ENCODE assay signal across 11 mouse cellular contexts in the genomic region with DNA sequence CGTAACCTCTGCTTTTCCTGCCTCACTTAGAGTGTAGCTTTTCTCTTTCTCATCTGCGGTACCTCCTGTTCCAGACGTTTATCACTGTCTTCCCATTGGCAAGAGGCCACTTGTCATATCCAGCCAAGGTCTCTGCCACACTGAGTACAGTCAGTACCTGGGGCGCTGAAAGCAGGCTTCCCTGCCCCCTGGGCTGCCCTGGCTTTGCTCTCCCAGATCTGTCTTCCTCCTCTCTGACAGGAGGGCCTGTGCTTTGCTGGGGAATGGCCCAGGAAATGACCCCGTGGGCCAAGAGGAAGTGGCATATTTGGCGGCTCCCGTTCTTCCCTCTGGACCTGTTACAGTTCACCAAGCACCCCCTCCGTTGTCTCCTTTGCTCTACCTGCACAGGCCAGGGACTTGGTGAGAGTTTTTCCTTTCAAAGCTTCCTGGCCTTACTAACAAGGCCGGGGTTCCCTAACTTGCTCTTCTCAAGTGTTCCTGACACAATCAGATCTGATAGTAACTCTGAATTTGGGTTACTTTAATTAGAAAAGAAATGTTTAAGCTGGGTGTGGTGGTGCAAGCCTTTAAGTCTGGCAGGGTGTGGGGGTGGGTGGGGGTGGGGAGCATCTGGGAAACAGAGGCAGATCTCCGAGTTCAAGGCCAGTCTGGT. TPM values are rescaled to one million over a fixed set of nuclear protein-coding genes. Genes with fewer than 3 reads are reported as not detected.
DNase-seq lines count a peak whose midpoint lies in the region; ATAC-seq and TF ChIP-seq lines count a peak whose summit lies in the region.
"Had no signal": no experiment of that assay in that cellular context is flagged by ENCODE, and none has a peak within 500 bp of the region (broad histone marks: within the 10 kb centered on the region; RNA-seq: fewer than 3 reads in every experiment).

No protein-coding gene starts in this region.

- H3K4me1 ChIP-seq in embryonic facial prominence, embryonic 13.5 days = peaks cover 12% of the 10 kb centered on the region; the same call in 1 of the 2 replicates
- peaks cover 31% of the 10 kb centered on the region for H3K4me1 ChIP-seq in embryonic facial prominence, embryonic 10.5 days
- H3K4me1 ChIP-seq in stomach, embryonic 14.5 days (ENCODE audit: control insufficient read depth, insufficient read depth, low read length) = 0 out of 2 replicates have a peak, but pooled peaks cover 3% of the 10 kb centered on the region
- H3K4me1 ChIP-seq in stomach, postnatal 0 days (replicated peaks; ENCODE audit: control insufficient read depth, insufficient read depth) = no peaks in the 10 kb centered on the region
- H3K4me1 ChIP-seq in liver, embryonic 11.5 days (replicated peaks; ENCODE audit: control insufficient read depth, insufficient read depth, low read length) = peaks cover 5% of the 10 kb centered on the region
- H3K4me1 ChIP-seq: embryonic facial prominence, embryonic 12.5 days; hindbrain, embryonic 13.5 days had no signal

- no peak overlapping the region for H3K4me3 ChIP-seq in embryonic facial prominence, embryonic 13.5 days
- H3K4me3 ChIP-seq in embryonic facial prominence, embryonic 10.5 days = no peak overlapping the region
- H3K4me3 ChIP-seq in stomach, embryonic 14.5 days (ENCODE audit: low read depth, low read length) = no peak overlapping the region
- no peak overlapping the region for H3K4me3 ChIP-seq in stomach, postnatal 0 days (ENCODE audit: low read depth, low read length)
- H3K4me3 ChIP-seq in liver, embryonic 11.5 days (ENCODE audit: low read depth, low read length) = no peak overlapping the region
- H3K4me3 ChIP-seq: embryonic facial prominence, embryonic 12.5 days; hindbrain, embryonic 13.5 days; liver, embryonic 13.5 days had no signal

- no peak for TF ChIP-seq EP300 in stomach, postnatal 0 days (optimal IDR thresholded peaks at IDR 0.05)

- WGBS in embryonic facial prominence, embryonic 13.5 days = 48% methylated on average over 10 of the region's 10 CpGs
- 58% methylated on average over 10 of the region's 10 CpGs for WGBS in embryonic facial prominence, embryonic 10.5 days
- WGBS in stomach, embryonic 14.5 days = 39% methylated on average over 10 of the region's 10 CpGs
- WGBS in stomach, postnatal 0 days = 31% methylated on average over 10 of the region's 10 CpGs
- 39% methylated on average over 10 of the region's 10 CpGs for WGBS in liver, embryonic 11.5 days

- no peak for TF ChIP-seq CTCF in stomach, postnatal 0 days (IDR thresholded peaks at IDR 0.05; ENCODE audit: low read depth)

- no peaks in the 10 kb centered on the region for H3K27me3 ChIP-seq in embryonic facial prominence, embryonic 13.5 days
- H3K27me3 ChIP-seq in embryonic facial prominence, embryonic 10.5 days (replicated peaks; ENCODE audit: low read depth, poor library complexity, severe bottlenecking) = 0 out of 2 replicates have a peak, but pooled peaks cover under 1% of the 10 kb centered on the region
- no peaks in the 10 kb centered on the region for H3K27me3 ChIP-seq in stomach, embryonic 14.5 days (ENCODE audit: control insufficient read depth, insufficient read depth, low read length)
- no peaks in the 10 kb centered on the region for H3K27me3 ChIP-seq in stomach, postnatal 0 days (ENCODE audit: control insufficient read depth, insufficient read depth, low read length)
- H3K27me3 ChIP-seq in liver, embryonic 11.5 days (replicated peaks; ENCODE audit: control insufficient read depth, insufficient read depth, low read length) = no peaks in the 10 kb centered on the region
- H3K27me3 ChIP-seq: embryonic facial prominence, embryonic 12.5 days; hindbrain, embryonic 13.5 days; liver, embryonic 13.5 days had no signal

- ATAC-seq in embryonic facial prominence, embryonic 13.5 days (ENCODE audit: insufficient number of reproducible peaks, insufficient read depth, low FRiP score, low TSS enrichment, low read depth) = no peak
- ATAC-seq in stomach, embryonic 14.5 days (ENCODE audit: insufficient number of reproducible peaks, insufficient read depth, low FRiP score, low read depth) = no peak
- no peak for ATAC-seq in stomach, postnatal 0 days (ENCODE audit: low FRiP score, low TSS enrichment)
- peak; percentile 12 to 60; a peak in 2 of 4 replicates for ATAC-seq in hematopoietic stem cell, adult 5-6 weeks (replicated peaks in 1 of 2; ENCODE audit: insufficient read depth in 1 of 2, low FRiP score in 2 of 2, low TSS enrichment in 1 of 2, low read depth in 1 of 2, poor library complexity in 2 of 2, severe bottlenecking in 2 of 2)
- ATAC-seq in CD4-positive, CD25-positive, alpha-beta regulatory T cell, adult 4 months = no peak
- ATAC-seq in liver, embryonic 11.5 days (replicated peaks; ENCODE audit: low FRiP score) = no peak

- no peaks in the 10 kb centered on the region for H3K36me3 ChIP-seq in embryonic facial prominence, embryonic 13.5 days
- no peaks in the 10 kb centered on the region for H3K36me3 ChIP-seq in embryonic facial prominence, embryonic 10.5 days (replicated peaks)
- H3K36me3 ChIP-seq in stomach, embryonic 14.5 days (ENCODE audit: control insufficient read depth, insufficient read depth, low read length) = no peaks in the 10 kb centered on the region
- H3K36me3 ChIP-seq in stomach, postnatal 0 days (ENCODE audit: control insufficient read depth, insufficient read depth, low read length) = no peaks in the 10 kb centered on the region
- H3K36me3 ChIP-seq in liver, embryonic 11.5 days (ENCODE audit: control insufficient read depth, insufficient read depth, low read length) = no peaks in the 10 kb centered on the region
- H3K36me3 ChIP-seq: embryonic facial prominence, embryonic 12.5 days; hindbrain, embryonic 13.5 days; liver, embryonic 13.5 days had no signal

- no peak overlapping the region for H3K4me2 ChIP-seq in embryonic facial prominence, embryonic 13.5 days
- H3K4me2 ChIP-seq in stomach, embryonic 14.5 days (replicated peaks; ENCODE audit: low read depth, low read length) = no peak overlapping the region
- no peak overlapping the region for H3K4me2 ChIP-seq in stomach, postnatal 0 days (replicated peaks; ENCODE audit: low read depth)
- no peak overlapping the region for H3K4me2 ChIP-seq in liver, embryonic 11.5 days
- H3K4me2 ChIP-seq: embryonic facial prominence, embryonic 12.5 days; hindbrain, embryonic 13.5 days; liver, embryonic 13.5 days had no signal

- no peak overlapping the region for H3K27ac ChIP-seq in embryonic facial prominence, embryonic 13.5 days
- H3K27ac ChIP-seq in embryonic facial prominence, embryonic 10.5 days (replicated peaks) = no peak overlapping the region
- H3K27ac ChIP-seq in stomach, embryonic 14.5 days (ENCODE audit: low read length) = 0 out of 2 replicates have a peak overlapping the region, but pooled peaks have one; percentile 15
- no peak overlapping the region for H3K27ac ChIP-seq in stomach, postnatal 0 days (replicated peaks)
- no peak overlapping the region for H3K27ac ChIP-seq in liver, embryonic 11.5 days (ENCODE audit: low read depth, low read length)
- H3K27ac ChIP-seq: embryonic facial prominence, embryonic 12.5 days; hindbrain, embryonic 13.5 days; liver, embryonic 13.5 days had no signal

- 0 out of 2 replicates have a peak overlapping the region, but pooled peaks have one; percentile 7 for H3K9ac ChIP-seq in embryonic facial prominence, embryonic 13.5 days
- no peak overlapping the region for H3K9ac ChIP-seq in stomach, embryonic 14.5 days (replicated peaks; ENCODE audit: low read depth, low read length)
- no peak overlapping the region for H3K9ac ChIP-seq in stomach, postnatal 0 days (ENCODE audit: low read length)
- no peak overlapping the region for H3K9ac ChIP-seq in liver, embryonic 11.5 days (ENCODE audit: low read depth, low read length)
- H3K9ac ChIP-seq: embryonic facial prominence, embryonic 12.5 days; hindbrain, embryonic 13.5 days; liver, embryonic 13.5 days had no signal

- no peak for DNase-seq in embryonic facial prominence, embryonic 10.5 days (ENCODE audit: low spot score)
- no peak for DNase-seq in stomach, postnatal 0 days (ENCODE audit: low spot score)
- no peak for DNase-seq in layer of hippocampus, adult 8-10 months (ENCODE audit: low spot score in 2 of 2)
- DNase-seq in liver, embryonic 11.5 days (ENCODE audit: low spot score) = no peak
- DNase-seq: liver, embryonic 13.5 days had no signal

- no peaks in the 10 kb centered on the region for H3K9me3 ChIP-seq in embryonic facial prominence, embryonic 13.5 days
- H3K9me3 ChIP-seq in embryonic facial prominence, embryonic 10.5 days = no peaks in the 10 kb centered on the region
- H3K9me3 ChIP-seq in stomach, embryonic 14.5 days (ENCODE audit: control insufficient read depth, low read depth, low read length) = no peaks in the 10 kb centered on the region
- no peaks in the 10 kb centered on the region for H3K9me3 ChIP-seq in stomach, postnatal 0 days (ENCODE audit: control insufficient read depth, low read length)
- no peaks in the 10 kb centered on the region for H3K9me3 ChIP-seq in liver, embryonic 11.5 days (ENCODE audit: control insufficient read depth, low read length)
- H3K9me3 ChIP-seq: embryonic facial prominence, embryonic 12.5 days; hindbrain, embryonic 13.5 days; liver, embryonic 13.5 days had no signal

RNA-seq across cellular contexts. Expression of gene Slc28a3, which starts 9.3 kb away (rescaled TPM):
- polyA plus RNA-seq in embryonic facial prominence, embryonic 13.5 days (2015; fragmentation: Nextera tagmentation; extraction: Ambion mirVana) = 0.12 and 0.30 TPM in 2 replicates
- not detected in 2 replicates for polyA plus RNA-seq in embryonic facial prominence, embryonic 10.5 days (2016; fragmentation: Nextera tagmentation; extraction: Ambion mirVana)
- polyA plus RNA-seq in stomach, embryonic 14.5 days (2014; fragmentation: Nextera tagmentation; extraction: Ambion mirVana) = 0.29 and 0.45 TPM in 2 replicates
- polyA plus RNA-seq in stomach, postnatal 0 days (2015; fragmentation: Nextera tagmentation; extraction: Ambion mirVana) = 5.8 and 6.9 TPM in 2 replicates
- 0.89 TPM in 1 of 2 replicates, not detected in the other for total RNA-seq in hematopoietic stem cell, adult 5-6 weeks (2017)
- total RNA-seq in layer of hippocampus, adult 8-10 months (2022) = under 1 TPM in 3 of 4 experiments, not detected in 1; 0.11 to 0.85 (median 0.37) TPM
- under 1 TPM in 1 of 2 experiments, not detected in 1; 0.63 TPM for polyA plus RNA-seq in CD4-positive, CD25-positive, alpha-beta regulatory T cell, adult 4 months (2017; shearing (Covaris generic))
- 0.08 TPM in 1 of 2 replicates, not detected in the other for polyA plus RNA-seq in liver, embryonic 11.5 days (2014; fragmentation: Nextera tagmentation; extraction: Ambion mirVana)
- polyA plus RNA-seq: liver, embryonic 13.5 days had no signal

Comparison
In these comparisons a context has a peak if more than half of its experiments do, and no peak if none do; other contexts are left out.
1. ATAC-seq: peak in hematopoietic stem cell, adult 5-6 weeks (2 of 2); none in embryonic facial prominence, embryonic 13.5 days (single experiment), stomach, embryonic 14.5 days (single experiment), stomach, postnatal 0 days (single experiment), CD4-positive, CD25-positive, alpha-beta regulatory T cell, adult 4 months (single experiment) and liver, embryonic 11.5 days (single experiment).